Mouse (Mus musculus) hindbrain, embryonic 15.5 days (tissue): ENCODE results near the gene Btg1. TPM values are rescaled to one million over a fixed set of nuclear protein-coding genes. Genes with fewer than 3 reads are reported as not detected.

Experiments
- ATAC-seq: fragments of 200-750 bp; cut with Nextera tagmentation; 2 replicates; pipeline ENCODE4 v1.8.0; 2017; ENCODE audit warnings: low read depth, moderate number of reproducible peaks, moderate TSS enrichment; ENCODE audit not compliant: low FRiP score
- H3K27ac ChIP-seq: fragments of 300-500 bp; sonication (generic); replicated peaks from 2 replicates; pipeline ENCODE4 v1.5.1; 2015; ENCODE audit warnings: mild to moderate bottlenecking, inconsistent platforms
- H3K27me3 ChIP-seq: fragments of 300-500 bp; sonication (generic); 2 replicates; pipeline ENCODE4 v1.6.1; 2015; ENCODE audit warnings: control low read depth, inconsistent platforms
- H3K36me3 ChIP-seq: fragments of 300-500 bp; sonication (generic); 2 replicates; pipeline ENCODE4 v1.6.1; 2015; ENCODE audit warnings: control low read depth, inconsistent platforms
- H3K4me1 ChIP-seq: fragments of 300-500 bp; sonication (generic); replicated peaks from 2 replicates; pipeline ENCODE4 v1.6.1; 2015; ENCODE audit warnings: control low read depth, inconsistent platforms
- H3K4me2 ChIP-seq: fragments of 300-500 bp; sonication (generic); 2 replicates; pipeline ENCODE4 v1.6.1; 2015; ENCODE audit warnings: moderate library complexity, mild to moderate bottlenecking, inconsistent platforms
- H3K4me3 ChIP-seq: fragments of 300-500 bp; sonication (generic); 2 replicates; pipeline ENCODE4 v1.5.1; 2015; ENCODE audit warnings: mild to moderate bottlenecking, inconsistent platforms
- H3K9ac ChIP-seq: fragments of 300-500 bp; sonication (generic); 2 replicates; pipeline ENCODE4 v1.6.1; 2015; ENCODE audit warnings: inconsistent platforms
- H3K9me3 ChIP-seq: fragments of 300-500 bp; sonication (generic); 2 replicates; pipeline ENCODE4 v1.6.1; 2016; ENCODE audit warnings: control low read depth, inconsistent platforms
- WGBS: fragments of 180-500 bp; shearing (Covaris S2); methylation state at CpG from one replicate; pipeline ENCODE4 v1.1.7; 2015; 5-methylcytosine and 5-hydroxymethylcytosine counted together
- polyA plus RNA-seq: library from polyadenylated mRNA; unstranded; fragments of >200 nt; fragmentation: Nextera tagmentation; extraction: Ambion mirVana; gene quantifications from 2 replicates; pipeline ENCODE4 v1.2.1, GENCODE M21; 2015

Gene Btg1
- polyA plus RNA-seq, 1 experiment from 2014 or later, result 43.2 TPM

DNA sequence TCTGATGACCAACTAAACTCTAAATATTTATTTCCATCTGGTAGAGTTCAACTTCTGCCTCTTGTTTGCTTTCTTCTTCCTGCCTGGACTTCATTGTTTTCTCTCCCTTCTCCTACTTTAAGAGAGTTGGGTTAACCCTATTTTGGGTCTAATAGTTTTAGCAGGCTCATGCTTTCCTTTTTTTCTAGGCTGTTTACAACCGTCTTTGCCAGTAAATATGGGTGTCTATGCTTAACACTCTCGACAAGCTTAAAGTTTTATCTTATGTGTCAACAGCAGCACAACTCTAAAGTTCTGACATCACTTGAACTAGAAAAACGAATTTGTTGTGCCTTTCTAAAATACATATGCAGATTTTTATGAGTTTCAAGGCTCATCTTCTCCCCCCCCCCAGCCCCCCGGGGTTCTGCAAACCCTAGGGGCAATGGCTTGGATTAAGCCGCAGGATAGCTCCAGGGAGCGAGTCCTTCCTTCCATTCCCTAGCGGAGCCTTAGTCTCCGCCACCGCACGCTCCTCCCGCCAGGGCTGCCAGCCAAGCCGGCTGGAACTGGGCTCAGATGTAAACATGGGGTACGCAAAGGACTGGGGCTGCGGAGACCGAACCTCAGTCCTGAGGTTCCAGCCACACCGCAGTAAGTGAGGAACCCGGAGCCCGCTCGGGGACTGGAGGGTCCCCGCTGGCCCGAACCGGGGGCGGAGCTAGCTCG lies 651 bp upstream of the Btg1 start:
- no peak for ATAC-seq
- Histone ChIP-seq H3K9ac (peak overlapping the region; percentile 62), H3K4me1 (peaks cover 18% of the 10 kb centered on the region), H3K4me2 (peak overlapping the region; percentile 60), H3K36me3 (0 out of 2 replicates have a peak, but pooled peaks cover 7% of the 10 kb centered on the region), H3K27me3 (no peaks in the 10 kb centered on the region), H3K4me3 (peak overlapping the region; percentile 97), H3K27ac (peak overlapping the region; percentile 96), H3K9me3 (no peaks in the 10 kb centered on the region)
- WGBS, result 2% methylated on average over 24 of the region's 24 CpGs

DNA sequence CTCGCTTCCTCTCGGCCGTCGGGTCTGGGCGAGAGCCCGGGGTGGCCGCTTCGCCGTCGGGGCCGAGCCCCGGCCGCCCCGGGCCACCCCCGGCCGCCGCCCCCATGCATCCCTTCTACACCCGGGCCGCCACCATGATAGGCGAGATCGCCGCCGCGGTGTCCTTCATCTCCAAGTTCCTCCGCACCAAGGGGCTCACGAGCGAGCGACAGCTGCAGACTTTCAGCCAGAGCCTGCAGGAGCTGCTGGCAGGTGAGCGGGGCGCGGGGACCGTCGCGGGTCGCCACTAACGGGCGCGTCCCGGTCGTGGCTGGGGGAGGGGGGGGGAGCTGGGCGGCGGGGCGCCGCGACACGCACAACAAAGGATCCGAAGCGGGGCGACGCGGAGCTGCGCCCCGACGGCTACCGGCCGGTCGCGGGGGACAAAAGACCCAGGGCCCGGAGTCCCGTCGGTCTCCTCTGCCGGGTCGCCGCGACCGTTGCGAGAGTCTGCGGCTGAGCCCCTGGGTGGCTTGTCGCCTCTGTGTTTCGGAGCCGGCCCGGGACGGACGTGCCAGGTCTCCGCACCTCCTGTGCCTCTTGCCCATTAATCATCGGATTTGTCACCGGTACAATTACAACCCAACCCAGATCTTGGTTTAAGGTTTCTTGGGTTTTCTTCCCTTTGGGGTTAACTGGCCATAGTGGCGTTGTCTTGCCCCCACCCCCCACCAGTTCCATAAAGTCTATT lies 580 bp downstream of the Btg1 start:
- 0 out of 2 replicates have a peak, but pooled peaks cover 7% of the 10 kb centered on the region for H3K36me3 ChIP-seq
- H3K27me3 ChIP-seq, result no peaks in the 10 kb centered on the region
- H3K9ac ChIP-seq, result peak overlapping the region; percentile 99
- peak overlapping the region; percentile 97 for H3K4me3 ChIP-seq
- ATAC-seq, result peak; percentile 40
- under 1% methylated on average over 63 of the region's 78 CpGs for WGBS
- H3K27ac ChIP-seq, result peak overlapping the region; percentile 96
- H3K4me2 ChIP-seq, result peak overlapping the region; percentile 58
- peaks cover 29% of the 10 kb centered on the region for H3K4me1 ChIP-seq
- no peaks in the 10 kb centered on the region for H3K9me3 ChIP-seq

DNA sequence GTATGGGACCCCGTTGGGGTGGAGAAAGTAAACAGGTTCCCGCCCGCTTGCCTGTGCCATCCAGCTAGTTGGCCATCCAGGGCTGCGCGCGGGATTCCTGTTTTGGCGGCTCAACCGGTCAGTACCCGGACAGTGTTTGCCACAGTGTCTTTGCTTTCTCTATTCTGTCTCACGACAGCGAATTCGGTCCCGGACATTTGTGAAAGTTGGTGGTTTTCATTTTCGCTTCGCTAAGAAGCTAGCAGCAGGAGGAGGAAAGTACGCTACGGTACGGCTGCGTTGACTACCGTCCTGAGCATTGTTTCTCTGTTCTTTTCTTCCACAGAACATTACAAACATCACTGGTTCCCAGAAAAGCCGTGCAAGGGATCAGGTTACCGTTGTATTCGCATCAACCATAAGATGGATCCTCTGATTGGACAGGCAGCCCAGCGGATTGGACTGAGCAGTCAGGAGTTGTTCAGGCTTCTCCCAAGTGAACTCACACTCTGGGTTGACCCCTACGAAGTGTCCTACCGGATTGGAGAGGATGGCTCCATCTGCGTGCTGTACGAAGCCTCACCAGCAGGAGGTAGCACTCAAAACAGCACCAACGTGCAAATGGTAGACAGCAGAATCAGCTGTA lies 1.3 kb downstream of the Btg1 start:
- peak overlapping the region; percentile 97 for H3K4me3 ChIP-seq
- H3K4me2 ChIP-seq, result peak overlapping the region; percentile 58
- H3K27me3 ChIP-seq, result no peaks in the 10 kb centered on the region
- ATAC-seq, result no peak
- WGBS, result under 1% methylated on average over 29 of the region's 29 CpGs
- peaks cover 36% of the 10 kb centered on the region for H3K4me1 ChIP-seq
- H3K27ac ChIP-seq, result peak overlapping the region; percentile 96
- no peaks in the 10 kb centered on the region for H3K9me3 ChIP-seq
- 0 out of 2 replicates have a peak, but pooled peaks cover 7% of the 10 kb centered on the region for H3K36me3 ChIP-seq
- peak overlapping the region; percentile 99 for H3K9ac ChIP-seq

DNA sequence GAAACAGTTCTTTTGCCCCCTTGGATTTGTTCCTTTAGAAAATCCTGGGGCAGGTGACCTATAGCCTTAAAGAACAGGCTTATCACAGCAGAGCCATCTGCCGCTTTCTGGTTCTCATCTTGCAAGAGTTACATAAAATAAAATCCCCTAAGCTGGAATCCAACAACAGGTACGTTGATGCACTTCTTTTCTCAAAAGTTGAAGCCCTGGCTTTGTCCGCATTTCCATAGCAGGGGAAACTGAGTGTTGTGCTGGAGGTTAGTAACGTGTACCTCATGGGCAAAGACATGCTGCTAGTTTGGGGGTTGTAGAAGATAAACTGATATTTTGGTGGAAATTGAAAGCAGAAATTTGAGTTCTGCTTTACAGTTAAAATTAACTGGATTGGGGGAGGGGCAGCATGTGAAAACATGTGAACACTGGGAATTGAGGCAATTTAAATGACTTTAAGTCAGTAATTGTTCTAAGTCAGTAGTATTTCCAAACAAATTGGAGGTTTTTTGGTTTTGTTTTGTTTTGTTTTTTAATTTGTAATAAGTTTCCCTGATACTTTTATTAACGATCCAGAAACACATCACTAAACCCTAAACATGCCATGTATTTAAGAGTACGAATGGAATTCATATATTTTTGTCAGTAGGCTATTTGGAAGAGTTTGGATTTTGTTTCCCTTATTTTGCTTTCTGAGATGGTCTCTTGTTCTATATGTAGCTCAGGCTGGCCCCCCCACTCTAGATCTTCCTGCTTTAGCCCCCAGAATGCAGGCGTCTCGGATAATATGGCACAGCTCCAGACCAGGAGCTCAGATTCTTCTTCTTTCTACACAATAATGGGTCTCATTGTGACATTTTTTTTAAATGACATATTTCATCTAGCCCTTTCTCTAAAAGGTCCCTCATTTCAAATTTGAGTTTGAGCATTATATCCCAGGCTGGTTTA lies 3.4 kb downstream of the Btg1 start:
- Histone ChIP-seq H3K36me3 (0 out of 2 replicates have a peak, but pooled peaks cover 12% of the 10 kb centered on the region), H3K4me3 (peak overlapping the region; percentile 49), H3K27ac (peak overlapping the region; percentile 13; the same call in 1 of the 2 replicates), H3K4me2 (peak overlapping the region; percentile 80), H3K27me3 (no peaks in the 10 kb centered on the region), H3K9me3 (no peaks in the 10 kb centered on the region), H3K4me1 (peaks cover 53% of the 10 kb centered on the region), H3K9ac (peak overlapping the region; percentile 56)
- 28% methylated on average over 8 of the region's 8 CpGs for WGBS
- ATAC-seq, result no peak

DNA sequence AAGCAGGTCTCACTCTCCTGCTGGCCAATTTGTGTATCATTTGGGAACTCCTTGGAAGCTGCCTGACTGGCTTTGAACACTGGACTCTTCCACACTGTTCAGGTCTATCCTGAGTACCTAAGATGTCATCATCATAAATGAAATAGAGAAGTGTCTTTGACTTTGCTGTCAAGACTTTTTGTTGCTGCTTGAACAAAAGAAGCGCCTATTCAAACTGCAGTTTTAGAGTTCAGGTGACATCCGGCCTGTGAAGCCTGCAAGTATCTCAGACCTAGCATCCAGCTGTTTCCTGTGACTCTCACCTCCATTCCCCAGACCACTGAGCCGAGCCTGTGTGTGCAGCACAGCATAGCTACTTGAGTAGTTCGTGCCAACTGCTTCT lies 4.1 kb downstream of the Btg1 start:
- 19% methylated on average over 4 of the region's 4 CpGs for WGBS
- no peak for ATAC-seq
- Histone ChIP-seq H3K9ac (peak overlapping the region; percentile 56), H3K36me3 (0 out of 2 replicates have a peak, but pooled peaks cover 12% of the 10 kb centered on the region), H3K9me3 (no peaks in the 10 kb centered on the region), H3K27me3 (no peaks in the 10 kb centered on the region), H3K4me1 (peaks cover 58% of the 10 kb centered on the region), H3K4me2 (peak overlapping the region; percentile 80), H3K27ac (0 out of 2 replicates have a peak overlapping the region, but pooled peaks have one; percentile 18), H3K4me3 (peak overlapping the region; percentile 49)

DNA sequence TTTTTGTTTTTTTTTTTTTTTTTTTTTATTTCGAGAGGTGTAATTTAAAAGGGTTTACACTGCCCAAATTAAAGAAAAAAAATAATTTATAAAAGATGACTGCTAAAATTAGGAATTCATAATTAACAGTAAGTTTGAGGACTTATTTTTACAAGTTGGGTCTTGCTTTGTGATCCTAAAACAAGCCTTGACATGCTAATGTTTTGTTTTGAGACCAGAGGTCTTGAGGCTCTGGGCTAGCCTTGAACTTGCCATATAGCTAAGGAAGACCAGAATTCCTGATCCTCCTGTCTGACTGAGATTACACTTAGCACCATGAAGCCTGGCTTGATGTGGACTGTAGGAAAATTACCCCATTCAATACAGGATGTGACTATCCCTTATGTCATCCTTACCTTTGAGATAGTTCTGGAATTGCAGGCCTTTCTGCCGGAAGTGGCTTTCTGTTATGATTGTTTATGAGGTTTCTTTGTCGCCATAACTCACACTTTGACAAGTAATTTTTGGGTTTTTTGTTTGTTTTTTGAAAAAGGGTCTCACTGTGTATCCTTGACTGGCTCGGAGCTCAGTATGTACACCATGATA lies 4.6 kb downstream of the Btg1 start:
- Histone ChIP-seq H3K4me3 (peak overlapping the region; percentile 49), H3K36me3 (0 out of 2 replicates have a peak, but pooled peaks cover 12% of the 10 kb centered on the region), H3K27ac (0 out of 2 replicates have a peak overlapping the region, but pooled peaks have one; percentile 26), H3K4me1 (peaks cover 55% of the 10 kb centered on the region), H3K9ac (peak overlapping the region; percentile 19; the same call in 1 of the 2 replicates), H3K27me3 (no peaks in the 10 kb centered on the region), H3K9me3 (no peaks in the 10 kb centered on the region), H3K4me2 (peak overlapping the region; percentile 80)
- no peak for ATAC-seq
- 67% methylated on average over 4 of the region's 4 CpGs for WGBS

DNA sequence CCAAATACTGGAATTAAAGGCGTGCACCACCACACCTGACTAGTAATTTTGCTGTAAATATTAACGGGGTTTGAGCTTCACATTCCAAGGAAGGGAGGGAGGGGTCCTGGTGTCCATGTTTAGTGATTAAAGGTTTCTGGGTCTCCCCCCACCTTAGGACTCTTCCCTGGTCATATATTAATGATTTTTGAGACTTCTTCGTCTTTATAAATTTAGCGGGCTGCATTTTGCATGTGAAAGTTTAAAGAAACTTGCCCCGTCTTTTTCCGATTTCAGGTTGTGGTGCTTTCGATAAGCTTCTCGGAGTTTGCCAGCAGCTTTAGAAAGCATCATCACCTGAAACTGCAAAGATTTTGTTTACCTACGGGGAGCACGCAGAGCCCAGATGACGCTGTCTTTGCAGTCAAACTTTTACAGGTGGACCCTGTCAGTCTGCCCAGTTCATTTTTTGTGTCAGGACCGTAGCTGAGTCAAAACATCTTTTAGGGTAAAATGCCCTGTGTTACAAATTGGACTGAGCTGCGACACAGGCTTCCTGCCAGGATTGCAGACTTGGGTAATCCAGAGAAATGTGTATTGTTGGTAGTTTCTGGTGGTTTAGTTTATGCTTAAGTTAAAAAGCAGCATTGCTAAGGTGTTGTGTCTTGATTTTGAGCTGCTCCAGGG lies 5.3 kb downstream of the Btg1 start:
- Histone ChIP-seq H3K27ac (0 out of 2 replicates have a peak overlapping the region, but pooled peaks have one; percentile 26), H3K4me1 (peaks cover 61% of the 10 kb centered on the region), H3K4me2 (peak overlapping the region; percentile 80), H3K9me3 (no peaks in the 10 kb centered on the region), H3K27me3 (no peaks in the 10 kb centered on the region), H3K4me3 (peak overlapping the region; percentile 49), H3K9ac (peak overlapping the region; percentile 19), H3K36me3 (0 out of 2 replicates have a peak, but pooled peaks cover 12% of the 10 kb centered on the region)
- ATAC-seq, result no peak
- 64% methylated on average over 13 of the region's 13 CpGs for WGBS

DNA sequence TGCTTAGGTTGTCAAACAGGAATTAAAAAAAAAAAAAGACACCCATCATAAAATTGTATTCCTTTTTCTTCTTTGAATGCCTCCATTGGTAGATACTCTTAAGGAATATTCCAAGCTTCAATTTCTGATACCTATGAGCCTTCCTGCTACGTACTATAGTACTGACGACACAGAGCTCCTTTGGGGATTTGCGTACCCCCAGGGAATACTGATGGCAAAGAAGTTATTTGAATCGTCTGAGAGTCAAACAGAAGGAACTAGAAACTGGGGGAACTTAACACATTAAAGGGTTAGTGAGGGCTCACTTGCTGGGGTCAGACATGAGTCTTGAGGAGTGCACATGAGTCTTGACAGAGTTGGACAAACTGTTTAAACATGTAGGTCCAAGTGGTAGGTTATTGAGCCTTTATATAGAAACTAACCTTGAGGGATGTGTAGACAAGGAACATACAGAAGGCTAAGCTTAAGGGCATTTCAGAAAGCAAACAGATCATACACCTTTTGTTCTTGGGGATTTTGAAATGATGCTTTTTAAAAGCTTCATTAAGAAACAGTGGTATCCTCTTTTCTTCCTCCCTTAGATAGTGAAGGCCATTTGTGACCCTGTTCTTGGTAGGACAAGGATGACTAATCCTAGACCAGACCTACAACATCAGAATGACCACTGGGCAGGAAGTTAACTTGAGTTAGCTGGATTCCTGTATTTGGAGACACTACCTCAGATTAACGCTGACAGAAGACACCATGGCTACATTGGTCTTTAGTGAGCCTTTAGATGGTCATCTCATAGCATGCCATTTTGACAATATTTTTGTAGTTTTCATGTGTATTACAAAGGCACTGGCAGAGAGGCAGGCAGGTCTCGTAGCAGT lies 6.2 kb downstream of the Btg1 start:
- H3K27ac ChIP-seq, result no peak overlapping the region
- no peak for ATAC-seq
- no peaks in the 10 kb centered on the region for H3K27me3 ChIP-seq
- peak overlapping the region; percentile 80 for H3K4me2 ChIP-seq
- peak overlapping the region; percentile 49 for H3K4me3 ChIP-seq
- H3K4me1 ChIP-seq, result peaks cover 65% of the 10 kb centered on the region
- H3K36me3 ChIP-seq, result 0 out of 2 replicates have a peak, but pooled peaks cover 12% of the 10 kb centered on the region
- H3K9me3 ChIP-seq, result no peaks in the 10 kb centered on the region
- WGBS, result 52% methylated on average over 6 of the region's 6 CpGs
- peak overlapping the region; percentile 3; the same call in 1 of the 2 replicates for H3K9ac ChIP-seq

DNA sequence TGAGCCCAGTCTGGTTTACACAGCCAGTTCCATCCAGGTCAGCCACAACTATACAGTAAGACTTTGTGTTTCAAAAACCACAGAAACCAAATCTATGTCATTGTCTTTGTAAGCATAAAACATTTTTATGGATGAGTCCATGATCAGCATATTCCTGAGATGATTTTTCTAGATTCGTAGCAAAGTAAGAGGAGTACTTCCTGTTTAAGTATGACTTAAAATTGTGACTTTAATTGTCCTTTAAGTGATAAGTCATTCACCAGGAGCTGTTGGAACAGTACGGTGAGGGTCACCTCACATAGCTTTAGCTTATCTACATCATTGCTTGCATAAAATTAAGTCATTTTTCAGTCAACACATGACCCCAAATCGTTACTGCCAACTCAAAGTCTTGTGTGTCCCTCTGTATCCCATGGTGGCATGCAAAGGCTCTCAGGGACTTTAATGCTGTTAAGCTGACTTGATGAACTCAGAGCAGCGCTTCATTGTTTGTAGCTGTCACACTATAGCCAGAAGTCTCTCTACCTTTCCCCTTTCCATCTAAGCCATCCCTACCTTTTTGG lies 6.9 kb downstream of the Btg1 start:
- ATAC-seq, result no peak
- Histone ChIP-seq H3K9ac (no peak overlapping the region), H3K4me1 (peaks cover 65% of the 10 kb centered on the region)

More for the DNA sequence above, 6.9 kb downstream of the Btg1 start:
- Histone ChIP-seq H3K4me2 (peak overlapping the region; percentile 80), H3K27me3 (no peaks in the 10 kb centered on the region), H3K27ac (no peak overlapping the region), H3K4me3 (peak overlapping the region; percentile 49), H3K36me3 (0 out of 2 replicates have a peak, but pooled peaks cover 12% of the 10 kb centered on the region), H3K9me3 (no peaks in the 10 kb centered on the region)
- WGBS, result 88% methylated on average over 4 of the region's 4 CpGs
